Mouse (Mus musculus): ENCODE data around the gene Pon3. TPM values are rescaled to one million over a fixed set of nuclear protein-coding genes. Genes with fewer than 3 reads are reported as not detected.

Gene Pon3
- polyA plus RNA-seq, 1 experiment from 2014 or later: 20.1 TPM

DNA sequence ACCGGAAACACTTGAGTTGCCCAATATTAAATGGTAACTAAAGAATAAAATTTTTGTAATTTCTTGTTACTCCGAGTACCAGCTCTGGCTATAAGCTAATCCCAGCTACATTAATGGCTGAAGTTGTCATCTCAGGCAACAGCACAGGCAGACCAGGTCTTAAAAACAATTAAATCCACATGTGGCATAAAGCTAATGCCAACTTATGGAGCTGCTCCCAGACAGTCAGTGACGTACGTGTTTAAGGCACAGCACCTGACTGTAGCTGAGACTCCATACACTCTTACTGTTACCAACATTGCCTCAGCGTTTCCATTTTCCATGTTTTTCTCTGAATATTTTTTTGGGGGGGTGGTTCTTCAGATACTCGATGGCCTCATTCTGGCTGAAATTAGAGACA is 76.9 kb downstream of the Pon3 start:
- no peaks in the 10 kb centered on the region for H3K27me3 ChIP-seq (ENCODE audit: control insufficient read depth, insufficient read depth, low read length)
- H3K4me2 ChIP-seq (ENCODE audit: low read depth, low read length): no peak overlapping the region
- no peak overlapping the region for H3K27ac ChIP-seq (ENCODE audit: low read length)
- ATAC-seq (ENCODE audit: insufficient read depth, low FRiP score): no peak
- H3K9me3 ChIP-seq (replicated peaks; ENCODE audit: control insufficient read depth, low read length): no peaks in the 10 kb centered on the region
- no peaks in the 10 kb centered on the region for H3K36me3 ChIP-seq (ENCODE audit: control insufficient read depth, insufficient read depth, low read length)
- H3K4me3 ChIP-seq (replicated peaks; ENCODE audit: low read length): no peak overlapping the region
- no peaks in the 10 kb centered on the region for H3K4me1 ChIP-seq (ENCODE audit: control insufficient read depth, insufficient read depth, low read length)
- H3K9ac ChIP-seq (ENCODE audit: low read length): no peak overlapping the region
- WGBS: 92% methylated on average over 6 of the region's 6 CpGs

DNA sequence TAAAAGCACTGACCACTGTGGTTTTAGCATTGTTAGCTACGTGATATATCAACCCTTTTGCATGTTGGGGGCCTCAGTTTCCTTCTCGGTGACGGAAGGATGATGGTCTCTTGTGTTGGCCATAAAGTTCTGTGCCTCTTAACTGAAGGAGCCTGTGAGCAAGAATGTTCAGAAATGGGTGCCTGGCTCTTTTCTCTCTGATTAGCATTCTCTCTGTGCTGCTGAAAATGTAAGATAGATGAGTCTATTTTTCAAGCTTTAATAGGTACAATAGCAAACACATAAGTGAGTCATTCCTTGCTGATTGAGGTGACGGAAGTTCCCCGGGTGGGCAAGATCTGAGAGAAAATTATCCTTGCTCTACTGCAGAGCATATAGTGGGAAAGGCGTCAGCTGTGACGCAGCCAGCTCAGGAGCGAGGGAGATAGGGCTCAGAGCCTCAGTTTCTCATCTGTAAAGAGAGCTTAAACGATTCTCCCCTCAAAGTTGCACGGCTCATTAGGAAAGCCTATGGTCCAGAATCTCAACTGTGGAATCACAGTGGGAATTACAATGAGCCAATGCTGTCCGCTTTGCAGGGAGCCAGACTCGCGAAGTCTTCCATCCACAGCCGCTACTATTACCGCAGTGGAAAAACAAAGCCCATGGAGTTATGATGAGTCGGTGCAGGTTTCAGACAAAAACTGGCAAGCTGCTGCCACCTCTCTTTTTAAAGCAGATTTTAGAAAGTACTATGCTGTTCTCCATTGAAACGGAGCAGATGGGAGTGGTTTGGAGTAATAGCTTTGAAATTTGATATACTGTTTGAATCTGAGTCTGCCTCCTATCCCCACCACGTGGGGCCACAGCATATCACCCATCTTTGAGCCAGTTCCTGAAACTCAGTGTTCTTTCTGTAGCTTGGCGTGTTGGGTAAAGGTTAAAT is 77.9 kb downstream of the Pon3 start:
- ATAC-seq (ENCODE audit: insufficient read depth, low FRiP score): no peak
- no peak overlapping the region for H3K9ac ChIP-seq (ENCODE audit: low read length)
- H3K36me3 ChIP-seq (ENCODE audit: control insufficient read depth, insufficient read depth, low read length): no peaks in the 10 kb centered on the region
- no peaks in the 10 kb centered on the region for H3K9me3 ChIP-seq (replicated peaks; ENCODE audit: control insufficient read depth, low read length)
- H3K4me3 ChIP-seq (replicated peaks; ENCODE audit: low read length): peak overlapping the region; percentile 25
- peak overlapping the region; percentile 43 for H3K4me2 ChIP-seq (ENCODE audit: low read depth, low read length)
- no peak overlapping the region for H3K27ac ChIP-seq (ENCODE audit: low read length)
- WGBS: 54% methylated on average over 19 of the region's 19 CpGs
- H3K27me3 ChIP-seq (ENCODE audit: control insufficient read depth, insufficient read depth, low read length): no peaks in the 10 kb centered on the region
- H3K4me1 ChIP-seq (ENCODE audit: control insufficient read depth, insufficient read depth, low read length): no peaks in the 10 kb centered on the region

DNA sequence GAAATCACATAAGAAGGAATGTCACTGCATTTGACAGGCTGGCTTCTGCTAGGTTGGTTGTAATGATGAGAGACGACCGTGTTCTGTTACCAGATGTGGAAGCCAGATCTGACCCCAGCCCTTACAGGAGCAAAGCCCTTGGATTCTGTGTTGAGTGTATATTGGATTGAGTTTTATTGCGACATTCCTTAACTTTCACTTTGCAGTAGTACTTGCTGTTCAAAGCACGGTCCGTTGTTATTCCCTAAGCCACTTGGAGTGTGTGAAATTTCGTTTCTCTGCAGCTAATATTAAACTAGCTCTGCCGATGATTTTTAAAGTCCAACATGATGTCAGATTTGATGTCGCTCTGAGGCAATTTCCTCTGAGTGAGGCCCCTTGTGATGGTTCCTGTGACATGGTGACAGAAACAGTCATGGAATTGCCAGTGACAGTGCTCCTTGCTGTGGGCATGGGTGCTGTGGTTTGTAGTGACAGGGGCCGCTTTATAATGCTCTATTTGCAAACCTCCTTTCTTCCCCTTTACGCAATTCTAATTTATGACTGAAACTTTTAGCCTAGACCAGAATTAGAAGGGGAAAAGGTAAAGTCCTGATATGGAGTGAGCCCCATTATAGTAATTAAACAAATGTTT is 81.8 kb downstream of the Pon3 start:
- Histone ChIP-seq H3K9me3 (replicated peaks; ENCODE audit: control insufficient read depth, low read length) (no peaks in the 10 kb centered on the region), H3K4me2 (ENCODE audit: low read depth, low read length) (no peak overlapping the region), H3K4me3 (replicated peaks; ENCODE audit: low read length) (no peak overlapping the region), H3K4me1 (ENCODE audit: control insufficient read depth, insufficient read depth, low read length) (no peaks in the 10 kb centered on the region), H3K9ac (ENCODE audit: low read length) (no peak overlapping the region), H3K36me3 (ENCODE audit: control insufficient read depth, insufficient read depth, low read length) (no peaks in the 10 kb centered on the region), H3K27me3 (ENCODE audit: control insufficient read depth, insufficient read depth, low read length) (no peaks in the 10 kb centered on the region), H3K27ac (ENCODE audit: low read length) (no peak overlapping the region)
- WGBS: 81% methylated on average over 10 of the region's 10 CpGs
- no peak for ATAC-seq (ENCODE audit: insufficient read depth, low FRiP score)

DNA sequence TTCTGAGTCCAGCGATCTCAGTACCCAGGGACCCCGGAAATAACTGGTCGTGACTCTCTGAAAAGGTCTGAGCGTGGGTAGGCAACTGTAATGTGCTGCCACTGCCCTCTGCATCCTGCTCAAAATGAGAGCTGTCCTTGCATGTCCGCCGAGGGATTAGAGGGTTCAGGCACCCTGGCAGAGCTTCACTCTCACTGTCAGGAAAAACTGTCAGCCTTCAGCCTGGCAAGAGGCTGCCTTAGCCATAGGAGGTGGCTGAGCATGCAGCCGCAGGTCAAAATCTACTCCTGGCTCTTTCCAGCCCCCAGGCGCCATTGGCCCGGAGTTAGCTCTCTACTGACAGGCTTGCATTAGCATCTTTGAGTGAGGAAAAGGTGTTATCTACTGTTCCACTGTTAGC is 83.5 kb downstream of the Pon3 start:
- 69% methylated on average over 9 of the region's 9 CpGs for WGBS
- no peak overlapping the region for H3K4me2 ChIP-seq (ENCODE audit: low read depth, low read length)

DNA sequence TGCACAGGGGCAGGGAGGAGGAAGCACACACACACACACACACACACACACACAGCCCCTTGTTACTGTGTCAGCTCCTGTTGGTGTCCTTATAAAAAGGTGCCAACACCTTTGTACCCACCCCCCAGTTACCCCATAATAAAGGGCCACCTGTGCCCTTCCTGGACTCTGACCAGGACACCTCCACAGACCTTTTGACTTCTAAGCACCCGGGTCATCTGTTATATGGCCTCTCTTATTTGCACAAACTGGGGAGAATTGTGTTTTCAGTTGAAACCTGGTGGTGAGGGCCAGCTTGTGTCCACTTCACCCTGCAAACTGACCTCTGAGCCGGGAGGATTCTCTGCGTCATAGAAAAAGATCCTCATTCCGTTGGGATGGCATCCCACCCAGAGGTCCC is 84.7 kb downstream of the Pon3 start:
- 75% methylated on average over 4 of the region's 4 CpGs for WGBS
- H3K9ac ChIP-seq (ENCODE audit: low read length): no peak overlapping the region
- no peaks in the 10 kb centered on the region for H3K27me3 ChIP-seq (ENCODE audit: control insufficient read depth, insufficient read depth, low read length)

More for the DNA sequence above, 83.5 kb downstream of the Pon3 start:
- Histone ChIP-seq H3K27ac (ENCODE audit: low read length) (no peak overlapping the region), H3K9me3 (replicated peaks; ENCODE audit: control insufficient read depth, low read length) (no peaks in the 10 kb centered on the region), H3K4me3 (replicated peaks; ENCODE audit: low read length) (no peak overlapping the region), H3K9ac (ENCODE audit: low read length) (no peak overlapping the region), H3K27me3 (ENCODE audit: control insufficient read depth, insufficient read depth, low read length) (no peaks in the 10 kb centered on the region), H3K4me1 (ENCODE audit: control insufficient read depth, insufficient read depth, low read length) (no peaks in the 10 kb centered on the region), H3K36me3 (ENCODE audit: control insufficient read depth, insufficient read depth, low read length) (no peaks in the 10 kb centered on the region)
- no peak for ATAC-seq (ENCODE audit: insufficient read depth, low FRiP score)

More for the DNA sequence above, 84.7 kb downstream of the Pon3 start:
- no peaks in the 10 kb centered on the region for H3K9me3 ChIP-seq (replicated peaks; ENCODE audit: control insufficient read depth, low read length)
- no peak for ATAC-seq (ENCODE audit: insufficient read depth, low FRiP score)
- no peak overlapping the region for H3K4me2 ChIP-seq (ENCODE audit: low read depth, low read length)
- no peak overlapping the region for H3K27ac ChIP-seq (ENCODE audit: low read length)
- no peaks in the 10 kb centered on the region for H3K4me1 ChIP-seq (ENCODE audit: control insufficient read depth, insufficient read depth, low read length)
- no peak overlapping the region for H3K4me3 ChIP-seq (replicated peaks; ENCODE audit: low read length)
- H3K36me3 ChIP-seq (ENCODE audit: control insufficient read depth, insufficient read depth, low read length): no peaks in the 10 kb centered on the region

Other genes with a start within 250 kb of the Pon3 start
- 0.55 and 0.74 TPM in 2 replicates for gene Pon1, start 62.3 kb downstream of the Pon3 start, polyA plus RNA-seq (2015; fragmentation: Nextera tagmentation; extraction: Ambion mirVana)
- 77.9 and 86.6 TPM in 2 replicates for gene Pon2, start 42.2 kb upstream of the Pon3 start, polyA plus RNA-seq (2015; fragmentation: Nextera tagmentation; extraction: Ambion mirVana)
- gene Asb4, start 127.1 kb upstream of the Pon3 start, polyA plus RNA-seq (2015; fragmentation: Nextera tagmentation; extraction: Ambion mirVana): 8.8 and 11.6 TPM in 2 replicates
- 5.2 and 6.4 TPM in 2 replicates for gene Pdk4, start 240.0 kb upstream of the Pon3 start, polyA plus RNA-seq (2015; fragmentation: Nextera tagmentation; extraction: Ambion mirVana)

Measured in stomach, embryonic 16.5 days (tissue).